Comparison of ENCODE assay signal across 25 mouse cellular contexts in the genomic region with DNA sequence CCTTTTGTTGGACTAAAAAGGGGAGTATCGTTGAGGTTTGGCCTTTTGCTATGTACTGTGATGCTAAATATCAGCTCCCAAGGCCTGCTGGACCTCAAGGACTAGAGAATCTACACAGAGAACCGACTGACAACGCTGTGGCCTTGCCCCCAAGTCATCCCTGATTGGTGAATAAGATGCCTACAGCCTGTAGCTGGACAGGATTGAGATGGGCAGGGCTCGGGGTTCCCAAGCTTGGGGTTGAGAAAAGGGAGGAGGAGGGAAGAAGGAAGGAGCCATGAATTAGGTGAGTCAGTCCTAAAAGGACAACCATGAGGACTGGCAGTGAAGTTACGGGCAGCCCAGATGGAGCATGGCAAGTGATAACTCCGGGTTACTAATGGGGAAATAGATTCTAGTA.
"Had no signal": no experiment of that assay in that cellular context is flagged by ENCODE, and none has a peak within 500 bp of the region (broad histone marks: within the 10 kb centered on the region; RNA-seq: fewer than 3 reads in every experiment).

No protein-coding gene starts in this region.

- H3K9me3 ChIP-seq: heart, embryonic 13.5 days; heart, embryonic 15.5 days; hindbrain, embryonic 13.5 days; hindbrain, embryonic 15.5 days; kidney, embryonic 15.5 days; limb, embryonic 10.5 days; limb, embryonic 12.5 days; liver, embryonic 13.5 days; liver, embryonic 15.5 days had no signal

- H3K9ac ChIP-seq: heart, embryonic 13.5 days; heart, embryonic 15.5 days; hindbrain, embryonic 13.5 days; hindbrain, embryonic 15.5 days; kidney, embryonic 15.5 days; limb, embryonic 12.5 days; liver, embryonic 13.5 days; liver, embryonic 15.5 days; liver, postnatal 0 days had no signal

- H3K4me3 ChIP-seq: heart, embryonic 13.5 days; heart, embryonic 15.5 days; hindbrain, embryonic 13.5 days; hindbrain, embryonic 15.5 days; kidney, embryonic 15.5 days; limb, embryonic 10.5 days; limb, embryonic 12.5 days; liver, embryonic 13.5 days; liver, embryonic 15.5 days had no signal

- H3K27me3 ChIP-seq: heart, embryonic 13.5 days; heart, embryonic 15.5 days; hindbrain, embryonic 13.5 days; hindbrain, embryonic 15.5 days; kidney, embryonic 15.5 days; limb, embryonic 12.5 days; liver, embryonic 13.5 days; liver, embryonic 15.5 days had no signal

- DNase-seq: gastrocnemius, postnatal 14 days; gastrocnemius, postnatal 36 days; heart, adult 18-20 months; heart, postnatal 14 days; heart, postnatal 36 days; kidney, adult 11 months; kidney, adult 2 months; kidney, adult 9 months; kidney, postnatal 14 days; kidney, postnatal 36 days; layer of hippocampus, adult 9-11 months; layer of hippocampus, postnatal 36 days; liver; liver, embryonic 13.5 days; liver, postnatal 0 days had no signal

- H3K27ac ChIP-seq: heart, embryonic 13.5 days; heart, embryonic 15.5 days; hindbrain, embryonic 13.5 days; hindbrain, embryonic 15.5 days; hindbrain, postnatal 0 days; kidney, embryonic 15.5 days; kidney, postnatal 0 days; limb, embryonic 10.5 days; limb, embryonic 12.5 days; liver, embryonic 13.5 days; liver, embryonic 15.5 days had no signal

- H3K4me1 ChIP-seq: heart, embryonic 13.5 days; heart, embryonic 15.5 days; hindbrain, embryonic 13.5 days; hindbrain, embryonic 15.5 days; kidney, embryonic 15.5 days; limb, embryonic 10.5 days; limb, embryonic 12.5 days had no signal
